Mouse (Mus musculus) right cerebral cortex, postnatal 36 days (tissue): Measurements from ENCODE around the gene Tcirg1.
A peak's percentile ranks its signal among the peaks of the same experiment; 100 is the strongest.

Experiments
- DNase-seq, 2 experiments: peaks; one replicate each; pipeline ENCODE4 v3.0.0; 2022; ENCODE audit warnings: low spot score in 2 of 2, mixed read lengths in 1 of 2

The Tcirg1 gene

GRCm38 (mm10) chr19:3906795-3907786 lies at the start of gene Tcirg1:
TSS of gene Tcirg1 (minus strand) at chr19:3907133.
- DNase-seq, result peak in 1 of 2 experiments; percentile 50

GRCm38 (mm10) chr19:3955804-3956203 lies 48.9 kb upstream of the Tcirg1 start:
- DNase-seq, result no peak

- DNase-seq, result no peak
Measured at GRCm38 (mm10) chr19:3955033-3955432, 48.1 kb upstream of the Tcirg1 start.

- no peak for DNase-seq
Measured at GRCm38 (mm10) chr19:3952099-3952498, 45.2 kb upstream of the Tcirg1 start.

- DNase-seq, result no peak
Measured at GRCm38 (mm10) chr19:3951461-3951860, 44.5 kb upstream of the Tcirg1 start.

- no peak for DNase-seq
Measured at GRCm38 (mm10) chr19:3950331-3950730, 43.4 kb upstream of the Tcirg1 start.

GRCm38 (mm10) chr19:3948546-3948945 lies 41.6 kb upstream of the Tcirg1 start:
- DNase-seq, result no peak

GRCm38 (mm10) chr19:3947813-3948212 lies 40.9 kb upstream of the Tcirg1 start:
- DNase-seq, result no peak

GRCm38 (mm10) chr19:3946715-3947114 lies 39.8 kb upstream of the Tcirg1 start:
- DNase-seq, result peak; percentile 29 to 36

- DNase-seq, result no peak
Measured at GRCm38 (mm10) chr19:3945872-3946564, 39.1 kb upstream of the Tcirg1 start.

- no peak for DNase-seq
Measured at GRCm38 (mm10) chr19:3942986-3943735, 36.2 kb upstream of the Tcirg1 start.

- no peak for DNase-seq
Measured at GRCm38 (mm10) chr19:3942315-3942714, 35.4 kb upstream of the Tcirg1 start.

GRCm38 (mm10) chr19:3935896-3936850 lies 29.2 kb upstream of the Tcirg1 start:
- no peak for DNase-seq

GRCm38 (mm10) chr19:3935032-3935895 lies 28.3 kb upstream of the Tcirg1 start, which contains the start of gene Unc93b1:
TSS of gene Unc93b1 (plus strand) at chr19:3935186.
- DNase-seq, result no peak

GRCm38 (mm10) chr19:3931716-3932115 lies 24.8 kb upstream of the Tcirg1 start:
- DNase-seq, result no peak

GRCm38 (mm10) chr19:3930262-3931057 lies 23.5 kb upstream of the Tcirg1 start:
- no peak for DNase-seq

- DNase-seq, result peak in 1 of 2 experiments; percentile 52
Measured at GRCm38 (mm10) chr19:3929211-3929941, 22.4 kb upstream of the Tcirg1 start, which contains the start of gene Aldh3b1. TSS of gene Aldh3b1 (minus strand) at chr19:3929808.

GRCm38 (mm10) chr19:3928779-3929178 lies 21.8 kb upstream of the Tcirg1 start:
- no peak for DNase-seq
